Mouse (Mus musculus) liver, adult 2 months (tissue): ENCODE results near the gene Ccnb3. TPM values are rescaled to one million over a fixed set of nuclear protein-coding genes. Genes with fewer than 3 reads are reported as not detected.
"Not testable (repeated sequence)": the region's sequence is repeated elsewhere in the genome, so short reads cannot be mapped to it uniquely, and the experiment has no call there.

ENCODE experiments used
- DNase-seq: peaks from one replicate; pipeline ENCODE4 v3.0.0-alpha.2; 2011; ENCODE audit warnings: low read depth, low spot score; ENCODE audit errors: extremely low read depth
- H3K27ac ChIP-seq: fragments of 200-500 bp; replicated peaks from 2 replicates; pipeline ENCODE4 v1.5.1; 2012; ENCODE audit warnings: low read depth, mild to moderate bottlenecking, control low read depth, inconsistent platforms, low read length; ENCODE audit not compliant: insufficient read depth
- H3K27me3 ChIP-seq: fragments of 200-500 bp; 2 replicates; pipeline ENCODE4 v1.6.1; 2012; ENCODE audit warnings: mild to moderate bottlenecking, moderate library complexity, low read length, inconsistent platforms; ENCODE audit not compliant: control insufficient read depth, insufficient read depth
- H3K36me3 ChIP-seq: fragments of 200-500 bp; 2 replicates; pipeline ENCODE4 v1.6.1; 2012; ENCODE audit warnings: low read length, inconsistent platforms; ENCODE audit not compliant: control insufficient read depth, insufficient read depth
- H3K4me1 ChIP-seq: fragments of 200-500 bp; 2 replicates; pipeline ENCODE4 v1.6.1; 2011; ENCODE audit warnings: low read length; ENCODE audit not compliant: control insufficient read depth, insufficient read depth
- H3K4me3 ChIP-seq: fragments of 200-500 bp; 2 replicates; pipeline ENCODE4 v1.5.1; 2011; ENCODE audit warnings: low read depth, mild to moderate bottlenecking, control low read depth, low read length, moderate library complexity; ENCODE audit not compliant: insufficient read depth
- H3K79me2 ChIP-seq: fragments of 200-500 bp; 2 replicates; pipeline ENCODE4 v1.6.1; 2012; ENCODE audit warnings: inconsistent platforms, mild to moderate bottlenecking, low read length, moderate library complexity; ENCODE audit not compliant: control insufficient read depth, insufficient read depth
- H3K9ac ChIP-seq: fragments of 200-500 bp; 2 replicates; pipeline ENCODE4 v1.6.1; 2012; ENCODE audit warnings: low read depth, mild to moderate bottlenecking, control low read depth, inconsistent platforms, low read length
- CTCF ChIP-seq: fragments of 200-500 bp; IDR thresholded peaks from 2 replicates; pipeline ENCODE4 v1.5.1; 2011; ENCODE audit warnings: low read depth, low read length, control low read depth
- POLR2A ChIP-seq: fragments of 200-500 bp; IDR thresholded peaks from 2 replicates; pipeline ENCODE4 v1.6.1; 2011; ENCODE audit warnings: low read length, control low read depth; ENCODE audit not compliant: insufficient read depth; ENCODE audit errors: extremely low read depth
- WGBS: fragments of 180-500 bp; shearing (Covaris S2); methylation state at CpG from one replicate; pipeline ENCODE4 v1.1.7; 2018; 5-methylcytosine and 5-hydroxymethylcytosine counted together
- polyA plus RNA-seq: library from polyadenylated mRNA; depleted of rRNA; stranded (reverse); fragments of >200 nt; gene quantifications from 2 replicates; pipeline ENCODE4 v1.2.3, GENCODE M21; 2012; rRNA removed
- total RNA-seq: library from RNA; depleted of rRNA; stranded (reverse); fragments of >200 nt; gene quantifications from 2 replicates; pipeline ENCODE4 v1.2.3, GENCODE M21; 2014; rRNA removed

Ccnb3 gene
- total and polyA plus RNA-seq, 2 experiments, result not detected

DNA sequence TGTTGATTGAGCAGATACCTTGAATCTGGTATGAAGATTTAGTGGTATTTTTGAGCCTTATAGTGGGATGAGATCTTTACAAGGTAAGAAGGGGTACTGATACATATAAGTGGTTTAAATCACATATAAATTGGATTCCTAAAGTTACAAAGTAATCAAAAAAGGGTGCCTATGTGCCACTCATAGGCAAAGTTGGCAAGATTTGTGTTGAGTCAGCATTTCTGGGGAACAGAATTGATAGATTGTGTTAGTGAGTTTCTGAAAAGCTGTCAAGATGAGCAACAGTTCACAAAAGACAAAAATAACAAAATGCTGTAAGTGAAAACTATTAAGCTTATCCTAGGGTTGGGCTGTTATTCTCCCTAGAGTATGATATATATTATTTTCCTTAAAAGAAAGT is 22.7 kb upstream of the Ccnb3 start:
- no peaks in the 10 kb centered on the region for H3K79me2 ChIP-seq
- no peak for TF ChIP-seq CTCF
- TF ChIP-seq POLR2A, result no peak
- H3K4me1 ChIP-seq, result no peaks in the 10 kb centered on the region
- no peak for DNase-seq
- H3K27me3 ChIP-seq, result no peaks in the 10 kb centered on the region
- H3K27ac ChIP-seq, result no peak overlapping the region
- no peak overlapping the region for H3K9ac ChIP-seq
- no peaks in the 10 kb centered on the region for H3K36me3 ChIP-seq
- H3K4me3 ChIP-seq, result no peak overlapping the region

DNA sequence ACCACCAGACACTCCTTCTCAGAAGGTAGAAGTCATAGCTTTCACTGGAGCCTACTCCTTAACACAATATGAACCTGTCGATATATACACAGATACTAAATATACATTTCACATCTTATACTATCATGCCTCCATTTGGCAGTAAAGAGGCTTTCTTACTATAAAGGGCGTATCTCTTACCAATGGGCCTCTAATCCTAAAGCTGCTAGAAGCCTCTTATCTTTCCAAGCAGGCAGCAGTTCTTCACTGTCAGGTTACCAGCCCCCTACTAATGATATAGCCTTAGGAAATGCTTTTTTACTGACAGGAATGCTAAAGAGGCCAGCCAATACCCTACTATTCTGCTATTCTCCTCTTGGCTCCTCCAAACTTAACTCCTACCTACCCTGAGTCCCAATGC is 16.2 kb upstream of the Ccnb3 start:
- Histone ChIP-seq H3K79me2 (no peaks in the 10 kb centered on the region), H3K36me3 (no peaks in the 10 kb centered on the region), H3K9ac (no peak overlapping the region), H3K27me3 (no peaks in the 10 kb centered on the region), H3K4me3 (no peak overlapping the region), H3K27ac (no peak overlapping the region), H3K4me1 (no peaks in the 10 kb centered on the region)
- 98% methylated on average over 2 of the region's 2 CpGs for WGBS
- TF ChIP-seq POLR2A, result no peak
- TF ChIP-seq CTCF, result no peak
- DNase-seq, result no peak

DNA sequence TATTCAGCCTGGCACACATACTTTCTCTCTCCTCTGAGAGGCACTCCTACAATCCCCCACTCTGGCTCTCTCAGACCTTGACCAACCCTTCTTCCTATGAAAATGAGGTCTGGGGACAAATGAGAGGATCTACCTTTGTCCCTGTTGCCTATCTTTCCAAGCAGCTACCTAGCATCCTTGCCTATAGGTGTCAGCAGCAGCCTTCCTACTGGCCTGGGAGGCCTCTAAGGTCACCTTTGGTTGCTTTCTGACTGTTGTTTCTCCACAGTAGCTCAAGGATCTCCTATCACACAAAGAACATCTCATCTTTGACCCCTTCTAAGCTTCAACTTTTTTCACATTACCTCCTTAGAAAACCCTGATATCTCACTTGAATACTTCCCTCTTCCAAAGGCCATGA is 15.6 kb upstream of the Ccnb3 start:
- Histone ChIP-seq H3K36me3 (no peaks in the 10 kb centered on the region), H3K27ac (no peak overlapping the region), H3K4me1 (no peaks in the 10 kb centered on the region), H3K9ac (no peak overlapping the region), H3K4me3 (no peak overlapping the region), H3K27me3 (no peaks in the 10 kb centered on the region), H3K79me2 (no peaks in the 10 kb centered on the region)
- TF ChIP-seq CTCF (no peak), POLR2A (no peak)
- DNase-seq, result no peak

DNA sequence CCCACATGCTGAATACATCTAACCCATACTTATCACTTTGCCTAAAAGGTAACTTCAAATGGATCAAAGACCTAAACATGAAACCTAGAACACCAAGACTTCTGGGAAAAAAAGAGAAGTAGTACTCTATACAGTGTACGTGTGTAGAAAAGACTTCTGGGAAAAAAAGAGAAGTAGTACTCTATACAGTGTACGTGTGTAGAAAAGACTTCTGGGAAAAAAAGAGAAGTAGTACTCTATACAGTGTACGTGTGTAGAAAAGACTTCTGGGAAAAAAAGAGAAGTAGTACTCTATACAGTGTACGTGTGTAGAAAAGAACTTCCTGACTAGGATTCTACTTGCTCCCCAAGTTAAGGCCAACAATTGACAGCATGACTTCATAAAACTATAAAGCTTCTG is 57.5 kb downstream of the Ccnb3 start:
- not testable (repeated sequence) for H3K4me3 ChIP-seq, H3K27me3 ChIP-seq, DNase-seq, H3K4me1 ChIP-seq, H3K36me3 ChIP-seq, H3K9ac ChIP-seq, H3K27ac ChIP-seq, H3K79me2 ChIP-seq
- 85% methylated on average over 3 of the region's 4 CpGs for WGBS

DNA sequence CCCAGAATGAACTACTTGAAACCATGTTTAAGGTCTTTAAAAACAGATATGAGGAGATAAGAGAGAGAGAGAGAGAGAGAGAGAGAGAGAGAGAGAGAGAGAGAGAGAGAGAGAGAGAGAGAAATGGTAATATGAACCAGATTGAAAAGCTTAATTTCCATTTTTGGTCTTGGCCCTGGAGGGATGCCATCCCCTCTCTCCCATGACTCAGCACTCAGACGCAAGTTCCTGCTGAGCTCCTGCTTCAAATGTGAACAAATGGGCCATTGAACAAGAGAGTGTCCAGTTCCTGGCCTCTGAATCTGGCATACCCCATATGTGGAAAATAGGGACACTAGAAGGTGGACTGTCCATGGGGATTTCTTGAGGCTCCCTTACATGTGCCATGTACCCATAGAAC is 69.5 kb downstream of the Ccnb3 start:
- Histone ChIP-seq H3K4me1 (peaks cover 2% of the 10 kb centered on the region; the same call in 1 of the 2 replicates), H3K4me3 (no peak overlapping the region), H3K9ac (no peak overlapping the region), H3K27me3 (no peaks in the 10 kb centered on the region), H3K36me3 (no peaks in the 10 kb centered on the region), H3K27ac (no peak overlapping the region), H3K79me2 (no peaks in the 10 kb centered on the region)
- no peak for TF ChIP-seq POLR2A
- no peak for TF ChIP-seq CTCF
- DNase-seq, result peak; percentile 6
- WGBS, result 38% methylated on average over 1 of the region's 1 CpGs

DNA sequence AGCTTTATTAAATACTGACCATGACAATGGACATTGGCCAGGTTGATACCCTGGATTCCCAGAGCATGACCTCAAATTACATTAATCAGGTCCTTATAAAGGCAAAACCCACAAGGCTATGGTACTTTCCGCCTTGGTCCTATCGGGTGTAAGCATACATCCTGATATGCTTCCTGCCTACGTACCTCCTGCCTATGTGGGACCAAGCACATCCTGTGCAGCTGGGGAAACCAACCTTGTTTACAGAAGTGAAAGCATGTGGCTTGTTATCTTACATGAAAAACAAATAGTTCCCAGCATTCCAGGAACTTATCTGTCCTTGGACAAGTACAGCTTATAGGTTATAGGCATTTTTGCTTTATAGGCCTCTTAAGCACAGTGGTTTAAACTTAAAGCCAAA is 72.8 kb downstream of the Ccnb3 start:
- no peak for DNase-seq
- Histone ChIP-seq H3K27me3 (no peaks in the 10 kb centered on the region), H3K79me2 (no peaks in the 10 kb centered on the region), H3K27ac (no peak overlapping the region), H3K9ac (no peak overlapping the region), H3K36me3 (no peaks in the 10 kb centered on the region), H3K4me1 (peaks cover 2% of the 10 kb centered on the region; the same call in 1 of the 2 replicates), H3K4me3 (no peak overlapping the region)
- WGBS, result 58% methylated on average over 3 of the region's 3 CpGs
- TF ChIP-seq CTCF, result no peak
- TF ChIP-seq POLR2A, result no peak

Other genes starting within 250 kb of the Ccnb3 start
- not detected in 2 replicates for gene Akap4, start 25.9 kb upstream of the Ccnb3 start, total RNA-seq
- not detected in 2 replicates for gene Akap4, start 25.9 kb upstream of the Ccnb3 start, polyA plus RNA-seq